Mouse (Mus musculus): Measurements from ENCODE around the gene Snx32. TPM values are rescaled to one million over a fixed set of nuclear protein-coding genes. Genes with fewer than 3 reads are reported as not detected.

Snx32 gene
- polyA plus RNA-seq (2021; fragmentation: Nextera tagmentation), result 58.0 and 58.2 TPM in 2 replicates
- long read RNA-seq, experiment 1, transcript Snx32-205 (10 exons, 3,023 nt), result minor isoform, 6 of 351 reads
- long read RNA-seq, experiment 1, transcript Snx32-201 (13 exons, 1,703 nt), result major isoform, 201 of 351 reads
- long read RNA-seq, experiment 1, transcript Snx32-203 (12 exons, 1,872 nt), result minor isoform, 13 of 351 reads
- long read RNA-seq, experiment 1, partial matches to known transcripts, result 23 of 351 reads
- long read RNA-seq, experiment 1, other reads (novel, unspliced or antisense), result 108 of 351 reads
- long read RNA-seq, experiment 2, transcript Snx32-201 (13 exons, 1,703 nt), result major isoform, 67 of 89 reads
- long read RNA-seq, experiment 2, partial matches to known transcripts, result 7 of 89 reads
- long read RNA-seq, experiment 2, other reads (novel, unspliced or antisense), result 15 of 89 reads

GRCm38 (mm10) chr19:5510031-5511026, at the start of gene Snx32:
Gene Snx32, minus strand, starts transcription at chr19:5510538.

GRCm38 (mm10) chr19:5503687-5504086, 6.7 kb downstream of the Snx32 start, which contains the start of gene 1700020D05Rik:
Gene 1700020D05Rik, minus strand, starts transcription at chr19:5503787.

DNA sequence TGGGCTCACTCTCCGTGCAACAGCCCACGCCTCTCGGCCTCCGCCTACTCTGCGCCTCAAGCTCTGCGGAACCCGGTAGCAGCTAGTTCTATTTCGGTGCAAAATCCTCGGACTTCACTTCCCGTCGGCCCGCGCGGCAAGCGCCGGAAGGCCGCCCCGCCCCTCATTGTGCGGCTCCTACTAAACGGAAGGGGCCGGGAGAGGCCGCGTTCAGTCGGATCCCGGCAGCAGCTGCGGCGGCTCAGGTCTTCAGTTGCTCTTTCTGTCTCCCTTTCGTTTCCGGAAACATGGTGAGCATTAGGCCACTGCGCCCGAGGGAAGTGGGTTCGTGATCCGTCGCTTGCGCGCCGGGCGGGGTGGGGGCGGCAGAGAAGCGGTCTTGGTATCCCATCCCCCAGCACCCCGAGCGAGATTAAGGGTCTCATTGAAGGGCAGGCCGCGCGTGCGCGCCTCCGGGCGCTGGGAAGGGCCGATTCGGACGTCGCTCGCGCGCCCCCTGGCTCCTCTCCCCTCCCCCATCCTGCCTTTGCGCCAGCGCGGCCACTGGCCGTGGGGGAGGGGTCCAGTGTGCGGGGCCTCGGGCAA, 19.9 kb downstream of the Snx32 start, which contains the start of gene Cfl1:
Gene Cfl1, plus strand, starts transcription at position 143 of the 585 bp plus-strand sequence.

DNA sequence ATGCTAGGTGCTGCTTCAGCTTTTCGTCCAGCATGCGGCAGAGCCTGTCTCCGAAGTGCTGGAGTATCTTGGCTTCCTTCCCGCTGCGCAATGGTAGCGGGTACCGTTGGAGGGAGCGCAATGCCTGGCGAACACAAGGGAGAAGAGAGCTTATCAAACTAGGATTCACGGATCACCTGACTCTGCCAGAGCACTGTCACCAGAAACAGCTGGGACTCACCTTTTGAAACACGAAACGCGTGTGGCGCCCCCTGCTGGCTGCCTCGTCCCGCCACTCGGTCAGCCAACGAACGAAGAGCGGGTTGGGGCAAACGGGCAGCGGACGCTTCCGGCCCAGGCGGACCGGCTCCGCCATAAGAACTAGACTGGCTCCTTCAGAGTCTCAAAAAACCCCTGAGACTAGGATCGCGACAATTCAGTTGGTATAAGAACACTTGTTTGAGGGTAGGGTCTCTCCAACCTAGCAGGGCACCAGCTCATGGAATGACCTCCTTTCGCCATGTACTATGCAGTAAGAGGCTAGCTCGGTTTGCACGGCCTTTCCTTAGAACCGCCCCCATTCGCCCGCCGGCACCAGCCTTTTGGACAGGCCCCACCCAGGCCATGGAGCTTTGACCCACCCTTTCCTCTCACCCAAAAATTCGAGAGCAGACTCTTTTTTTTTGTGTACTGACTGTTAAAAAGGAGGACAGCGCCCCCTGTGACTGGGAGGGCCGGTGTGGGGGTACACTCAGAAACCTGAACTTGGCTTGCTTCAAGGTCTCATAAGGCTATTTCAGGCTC, 22.4 kb downstream of the Snx32 start, which contains the start of gene Mus81:
Gene Mus81, minus strand, starts transcription at position 635 of the 783 bp plus-strand sequence.

DNA sequence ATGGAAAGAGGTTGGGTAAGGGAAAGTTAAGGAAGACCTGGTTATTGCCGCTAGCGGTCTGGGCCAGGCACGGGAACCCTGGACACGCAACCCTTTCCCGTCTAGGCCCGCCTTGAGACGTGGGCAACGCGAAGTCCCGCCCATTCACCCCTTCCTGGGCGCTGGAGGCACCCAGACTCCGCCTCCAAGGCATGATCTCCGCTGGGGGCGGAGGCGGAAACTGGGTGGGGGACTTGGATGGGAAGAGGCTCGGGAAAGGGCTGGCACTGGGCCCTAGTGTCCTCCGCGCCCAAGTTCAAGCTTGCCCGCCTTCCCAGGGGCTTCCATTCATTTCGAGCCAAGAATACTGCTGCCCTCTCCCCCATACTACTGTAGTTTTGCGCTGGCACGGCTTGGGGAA, 36.6 kb downstream of the Snx32 start, which contains the start of gene Efemp2:
Gene Efemp2, plus strand, starts transcription at position 235 of the 400 bp plus-strand sequence.

GRCm38 (mm10) chr19:5468374-5468773, 42.0 kb downstream of the Snx32 start, which contains the start of gene Ctsw:
Gene Ctsw, minus strand, starts transcription at chr19:5468507.

GRCm38 (mm10) chr19:5460465-5460911, 49.9 kb downstream of the Snx32 start, which contains the start of gene Fibp:
Gene Fibp, plus strand, starts transcription at chr19:5460615.

DNA sequence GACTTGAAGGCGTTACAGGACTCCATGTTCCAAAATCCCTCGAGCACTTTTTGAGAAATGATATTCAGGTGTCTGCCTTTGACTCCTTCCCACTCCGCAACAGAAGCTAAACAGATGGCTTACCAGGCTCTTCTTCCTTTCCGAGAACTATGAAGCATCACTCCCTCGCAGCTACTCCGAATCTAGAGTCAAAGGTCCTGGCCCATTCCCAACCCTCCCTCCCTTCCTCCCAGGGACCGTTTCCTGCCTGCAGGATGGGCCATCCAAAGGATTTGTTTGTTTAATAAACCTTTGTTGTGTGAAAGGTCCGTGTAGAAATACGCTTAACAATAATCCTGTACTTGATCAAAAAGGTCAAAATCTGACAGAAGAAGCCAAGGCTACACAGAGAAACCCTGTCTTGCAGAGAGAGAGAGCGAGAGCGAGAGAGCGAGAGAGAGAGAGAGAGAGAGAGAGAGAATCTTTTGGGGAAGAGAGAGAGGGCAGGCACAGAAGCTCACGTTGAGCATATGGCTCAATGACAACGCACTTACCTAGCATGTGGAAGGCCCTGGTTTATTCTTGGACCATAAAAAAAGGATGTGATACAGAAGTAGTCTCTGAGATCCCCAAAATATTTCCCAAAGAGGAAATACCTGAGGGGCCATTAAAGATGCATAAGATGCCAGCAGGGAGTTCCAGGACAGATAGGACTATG, 52.4 kb downstream of the Snx32 start, which contains the start of gene Ccdc85b:
Gene Ccdc85b, minus strand, starts transcription at position 149 of the 697 bp plus-strand sequence.

GRCm38 (mm10) chr19:5447515-5448353, 62.6 kb downstream of the Snx32 start, which contains the start of gene Fosl1:
Gene Fosl1, plus strand, starts transcription at chr19:5447547.

Other genes with a start within 250 kb of the Snx32 start
- gene Pacs1, start 237.4 kb downstream of the Snx32 start, polyA plus RNA-seq (2021; fragmentation: Nextera tagmentation), result 18.5 and 34.5 TPM in 2 replicates
- gene Sf3b2, start 215.1 kb downstream of the Snx32 start, polyA plus RNA-seq (2021; fragmentation: Nextera tagmentation), result 203 and 220 TPM in 2 replicates
- 30.0 and 34.7 TPM in 2 replicates for gene Gal3st3, start 212.2 kb downstream of the Snx32 start, polyA plus RNA-seq (2021; fragmentation: Nextera tagmentation)
- not detected in 2 replicates for gene Catsper1, start 174.8 kb downstream of the Snx32 start, polyA plus RNA-seq (2021; fragmentation: Nextera tagmentation)
- gene Cst6, start 161.0 kb downstream of the Snx32 start, polyA plus RNA-seq (2021; fragmentation: Nextera tagmentation), result 50.0 and 72.9 TPM in 2 replicates
- gene Eif1ad, start 143.8 kb downstream of the Snx32 start, polyA plus RNA-seq (2021; fragmentation: Nextera tagmentation), result 29.9 and 34.7 TPM in 2 replicates
- gene Banf1, start 143.4 kb downstream of the Snx32 start, polyA plus RNA-seq (2021; fragmentation: Nextera tagmentation), result 160 and 199 TPM in 2 replicates
- gene Sart1, start 121.8 kb downstream of the Snx32 start, polyA plus RNA-seq (2021; fragmentation: Nextera tagmentation), result 26.4 and 29.3 TPM in 2 replicates
- not detected in 2 replicates for gene Tsga10ip, start 108.0 kb downstream of the Snx32 start, polyA plus RNA-seq (2021; fragmentation: Nextera tagmentation)
- 166 and 215 TPM in 2 replicates for gene Drap1, start 85.6 kb downstream of the Snx32 start, polyA plus RNA-seq (2021; fragmentation: Nextera tagmentation)
- 42.0 and 45.8 TPM in 2 replicates for gene AI837181, start 85.4 kb downstream of the Snx32 start, polyA plus RNA-seq (2021; fragmentation: Nextera tagmentation)
- gene Fosl1, start 63.0 kb downstream of the Snx32 start, polyA plus RNA-seq (2021; fragmentation: Nextera tagmentation), result 0.19 TPM in 1 of 2 replicates, not detected in the other
- 20.7 and 40.8 TPM in 2 replicates for gene Ccdc85b, start 52.6 kb downstream of the Snx32 start, polyA plus RNA-seq (2021; fragmentation: Nextera tagmentation)
- 93.1 and 106 TPM in 2 replicates for gene Fibp, start 49.9 kb downstream of the Snx32 start, polyA plus RNA-seq (2021; fragmentation: Nextera tagmentation)
- 0.23 TPM in 1 of 2 replicates, not detected in the other for gene Ctsw, start 42.0 kb downstream of the Snx32 start, polyA plus RNA-seq (2021; fragmentation: Nextera tagmentation)
- 13.0 and 16.9 TPM in 2 replicates for gene Efemp2, start 36.6 kb downstream of the Snx32 start, polyA plus RNA-seq (2021; fragmentation: Nextera tagmentation)
- 18.7 and 21.5 TPM in 2 replicates for gene Mus81, start 22.1 kb downstream of the Snx32 start, polyA plus RNA-seq (2021; fragmentation: Nextera tagmentation)
- gene Cfl1, start 20.1 kb downstream of the Snx32 start, polyA plus RNA-seq (2021; fragmentation: Nextera tagmentation), result 823 and 1,622 TPM in 2 replicates
- gene 1700020D05Rik, start 6.8 kb downstream of the Snx32 start, polyA plus RNA-seq (2021; fragmentation: Nextera tagmentation), result not detected in 2 replicates
- gene Ovol1, start 50.1 kb upstream of the Snx32 start, polyA plus RNA-seq (2021; fragmentation: Nextera tagmentation), result not detected in 2 replicates
- 2.8 and 3.6 TPM in 2 replicates for gene Ap5b1, start 57.5 kb upstream of the Snx32 start, polyA plus RNA-seq (2021; fragmentation: Nextera tagmentation)
- 63.2 and 67.2 TPM in 2 replicates for gene Rnaseh2c, start 91.3 kb upstream of the Snx32 start, polyA plus RNA-seq (2021; fragmentation: Nextera tagmentation)
- 57.2 and 58.7 TPM in 2 replicates for gene Kat5, start 99.7 kb upstream of the Snx32 start, polyA plus RNA-seq (2021; fragmentation: Nextera tagmentation)
- 7.7 and 14.6 TPM in 2 replicates for gene Rela, start 126.9 kb upstream of the Snx32 start, polyA plus RNA-seq (2021; fragmentation: Nextera tagmentation)
- 5.4 and 5.9 TPM in 2 replicates for gene Sipa1, start 153.2 kb upstream of the Snx32 start, polyA plus RNA-seq (2021; fragmentation: Nextera tagmentation)
- 5.6 and 10.1 TPM in 2 replicates for gene Map3k11, start 178.2 kb upstream of the Snx32 start, polyA plus RNA-seq (2021; fragmentation: Nextera tagmentation)
- 6.8 and 13.0 TPM in 2 replicates for gene Pcnx3, start 178.4 kb upstream of the Snx32 start, polyA plus RNA-seq (2021; fragmentation: Nextera tagmentation)
- gene Kcnk7, start 193.8 kb upstream of the Snx32 start, polyA plus RNA-seq (2021; fragmentation: Nextera tagmentation), result 0.38 and 0.49 TPM in 2 replicates
- gene Ehbp1l1, start 215.8 kb upstream of the Snx32 start, polyA plus RNA-seq (2021; fragmentation: Nextera tagmentation), result 13.5 and 14.4 TPM in 2 replicates
- 22.3 and 26.6 TPM in 2 replicates for gene Fam89b, start 219.1 kb upstream of the Snx32 start, polyA plus RNA-seq (2021; fragmentation: Nextera tagmentation)
- gene Ltbp3, start 230.4 kb upstream of the Snx32 start, polyA plus RNA-seq (2021; fragmentation: Nextera tagmentation), result 3.3 and 3.5 TPM in 2 replicates

Data from left cerebral cortex, adult 6 months (tissue).